In the genomic region with DNA sequence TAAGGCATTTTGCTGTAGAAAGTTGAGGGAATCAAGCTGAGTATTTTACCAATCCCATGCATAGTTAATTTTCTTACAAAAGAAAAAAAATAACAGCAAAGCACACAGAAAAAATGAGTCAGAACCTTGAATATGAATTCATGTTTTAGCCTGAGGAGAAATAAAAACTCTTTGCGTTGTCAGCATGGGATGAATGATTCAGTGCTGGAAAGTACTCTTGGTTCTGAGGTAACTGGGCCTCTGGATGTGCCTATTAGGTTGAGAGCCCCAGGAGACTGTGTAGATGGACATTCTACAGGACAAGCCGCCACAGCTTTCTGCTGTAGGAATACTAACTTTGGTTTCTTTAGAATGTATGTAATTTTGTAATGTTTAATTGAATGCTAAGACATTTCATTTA, we compare ENCODE assay signal across 12 mouse cellular contexts.
"Had no signal": no experiment of that assay in that cellular context is flagged by ENCODE, and none has a peak within 500 bp of the region (broad histone marks: within the 10 kb centered on the region; RNA-seq: fewer than 3 reads in every experiment).

No protein-coding gene starts in this region.

- H3K9ac ChIP-seq: stomach, embryonic 15.5 days had no signal

- DNase-seq: kidney, adult 9 months; kidney, postnatal 36 days; liver, embryonic 13.5 days; lung, adult 2 months; lung, postnatal 14 days; lung, postnatal 4 days; midbrain, embryonic 14.5 days; right cerebral cortex, postnatal 25 days; spleen, adult 18-20 months; thymus, adult 18-20 months; thymus, postnatal 36 days had no signal

- H3K27ac ChIP-seq: liver, embryonic 13.5 days; stomach, embryonic 15.5 days had no signal

- H3K4me1 ChIP-seq: stomach, embryonic 15.5 days had no signal

- H3K27me3 ChIP-seq: liver, embryonic 13.5 days; stomach, embryonic 15.5 days had no signal

- H3K4me3 ChIP-seq: liver, embryonic 13.5 days; stomach, embryonic 15.5 days had no signal
